Mouse (Mus musculus): ENCODE measurements around the gene Epb41l5.

DNA sequence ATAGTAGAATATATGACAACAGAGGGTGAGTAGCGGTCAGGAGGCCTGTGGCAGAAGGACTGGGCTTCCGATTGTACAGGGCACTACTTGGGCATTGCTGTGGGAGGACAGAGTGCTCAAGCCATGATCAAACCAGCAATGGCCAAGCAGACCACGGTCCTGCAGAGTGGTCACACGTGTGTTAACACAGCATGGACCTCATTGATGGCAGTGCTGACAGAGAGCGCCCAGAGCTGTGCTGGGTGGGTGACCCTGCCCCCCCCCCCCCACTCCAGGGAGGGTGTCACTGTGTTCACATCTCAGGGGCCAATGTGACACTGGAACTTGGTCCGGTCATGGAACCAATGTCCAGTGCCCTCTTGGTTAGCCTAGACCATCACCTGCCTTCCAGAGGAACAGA, 116.6 kb downstream of the Epb41l5 start:
- TF ChIP-seq CTCF (IDR thresholded peaks at IDR 0.05; ENCODE audit: borderline replicate concordance, control insufficient read depth, extremely low read depth, insufficient read depth, low read length, poor library complexity) (no peak), POLR2A (IDR thresholded peaks at IDR 0.05; ENCODE audit: control insufficient read depth, extremely low read depth, insufficient read depth, low read length, poor library complexity) (no peak)

Measured in thymus, adult 2 months (tissue).